In the genomic region with DNA sequence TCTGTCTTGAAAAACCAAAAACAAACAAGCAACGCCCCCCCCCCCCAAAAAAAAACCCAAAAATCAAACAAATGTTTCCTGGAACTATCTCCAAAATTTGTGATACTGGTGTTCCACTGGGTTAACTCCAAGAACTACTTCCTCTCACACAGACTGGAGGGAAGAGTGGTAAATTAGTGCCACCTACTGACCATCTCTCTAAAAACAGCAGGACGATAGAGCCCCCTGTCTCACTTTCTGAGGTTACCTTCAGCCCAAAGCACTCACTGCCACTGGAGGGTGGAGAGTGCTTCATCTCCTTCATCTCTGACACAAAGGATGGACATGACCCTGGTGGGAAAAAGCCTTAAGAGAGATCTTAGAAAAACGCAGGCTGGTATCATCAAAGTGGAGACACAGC, we compare ENCODE assay signal across 9 mouse cellular contexts. TPM values are rescaled to one million over a fixed set of nuclear protein-coding genes. Genes with fewer than 3 reads are reported as not detected.
DNase-seq lines count a peak whose midpoint lies in the region; ATAC-seq and TF ChIP-seq lines count a peak whose summit lies in the region.
"Had no signal": no experiment of that assay in that cellular context is flagged by ENCODE, and none has a peak within 500 bp of the region (broad histone marks: within the 10 kb centered on the region; RNA-seq: fewer than 3 reads in every experiment).

No protein-coding gene starts in this region.

- ATAC-seq in midbrain, embryonic 11.5 days (ENCODE audit: low FRiP score), result no peak
- peak; percentile 73; the same call in 1 of the 2 replicates for ATAC-seq in hindbrain, embryonic 16.5 days
- ATAC-seq in midbrain, postnatal 0 days (ENCODE audit: low FRiP score), result no peak

- DNase-seq in cerebellum, postnatal 14 days, result peak; percentile 57 to 65
- DNase-seq in cerebellum, adult 11-12 months, result no peak
- DNase-seq in midbrain, embryonic 11.5 days (ENCODE audit: low spot score, missing footprints), result peak; percentile 89
- DNase-seq in midbrain, embryonic 10.5 days (ENCODE audit: low spot score), result no peak
- peak; percentile 40 for DNase-seq in brain, embryonic 18.5 days (ENCODE audit: low read depth, low spot score)
- peak; percentile 84 for DNase-seq in midbrain, postnatal 0 days (ENCODE audit: low spot score)
- no peak for DNase-seq in ovary, postnatal 10 days (ENCODE audit: low spot score)

- peak; percentile 88 for TF ChIP-seq CTCF in midbrain, postnatal 0 days (IDR thresholded peaks at IDR 0.05)

- H3K4me3 ChIP-seq in midbrain, embryonic 11.5 days (ENCODE audit: low read depth, low read length), result no peak overlapping the region
- no peak overlapping the region for H3K4me3 ChIP-seq in midbrain, embryonic 10.5 days
- H3K4me3 ChIP-seq in hindbrain, embryonic 16.5 days (ENCODE audit: low read length), result no peak overlapping the region
- no peak overlapping the region for H3K4me3 ChIP-seq in midbrain, postnatal 0 days (ENCODE audit: low read depth, low read length)
- H3K4me3 ChIP-seq: limb, embryonic 13.5 days had no signal

- 2% methylated on average over 3 of the region's 3 CpGs for WGBS in midbrain, embryonic 11.5 days
- WGBS in midbrain, embryonic 10.5 days, result 1% methylated on average over 3 of the region's 3 CpGs
- WGBS in hindbrain, embryonic 16.5 days, result under 1% methylated on average over 3 of the region's 3 CpGs
- 4% methylated on average over 3 of the region's 3 CpGs for WGBS in midbrain, postnatal 0 days

- H3K9me3 ChIP-seq in midbrain, embryonic 11.5 days (ENCODE audit: control insufficient read depth, low read length), result no peaks in the 10 kb centered on the region
- no peaks in the 10 kb centered on the region for H3K9me3 ChIP-seq in midbrain, embryonic 10.5 days (replicated peaks)
- H3K9me3 ChIP-seq in hindbrain, embryonic 16.5 days (ENCODE audit: control insufficient read depth, low read length), result no peaks in the 10 kb centered on the region
- no peaks in the 10 kb centered on the region for H3K9me3 ChIP-seq in midbrain, postnatal 0 days (ENCODE audit: low read length)
- H3K9me3 ChIP-seq: limb, embryonic 13.5 days had no signal

- no peaks in the 10 kb centered on the region for H3K27me3 ChIP-seq in midbrain, embryonic 11.5 days (ENCODE audit: control insufficient read depth, insufficient read depth, low read length)
- H3K27me3 ChIP-seq in midbrain, embryonic 10.5 days (ENCODE audit: low read depth, poor library complexity, severe bottlenecking), result no peaks in the 10 kb centered on the region
- no peaks in the 10 kb centered on the region; the same call in 1 of the 2 replicates for H3K27me3 ChIP-seq in hindbrain, embryonic 16.5 days (replicated peaks; ENCODE audit: control insufficient read depth, insufficient read depth, low read length)
- no peaks in the 10 kb centered on the region for H3K27me3 ChIP-seq in midbrain, postnatal 0 days (ENCODE audit: insufficient read depth, low read length)
- H3K27me3 ChIP-seq: limb, embryonic 13.5 days had no signal

- H3K4me1 ChIP-seq in midbrain, embryonic 11.5 days (ENCODE audit: control insufficient read depth, insufficient read depth, low read length), result no peaks in the 10 kb centered on the region
- no peaks in the 10 kb centered on the region for H3K4me1 ChIP-seq in midbrain, embryonic 10.5 days
- no peaks in the 10 kb centered on the region for H3K4me1 ChIP-seq in hindbrain, embryonic 16.5 days (ENCODE audit: control insufficient read depth, insufficient read depth, low read depth, low read length)
- no peaks in the 10 kb centered on the region for H3K4me1 ChIP-seq in midbrain, postnatal 0 days (ENCODE audit: insufficient read depth, low read length)
- H3K4me1 ChIP-seq: limb, embryonic 13.5 days had no signal

- no peak overlapping the region for H3K9ac ChIP-seq in midbrain, embryonic 11.5 days (ENCODE audit: low read length)
- H3K9ac ChIP-seq in hindbrain, embryonic 16.5 days (ENCODE audit: low read depth, low read length), result no peak overlapping the region
- H3K9ac ChIP-seq in midbrain, postnatal 0 days (replicated peaks; ENCODE audit: low read length, poor library complexity, severe bottlenecking), result no peak overlapping the region
- H3K9ac ChIP-seq: limb, embryonic 13.5 days had no signal

- no peak overlapping the region for H3K4me2 ChIP-seq in midbrain, embryonic 11.5 days
- no peak overlapping the region for H3K4me2 ChIP-seq in hindbrain, embryonic 16.5 days (ENCODE audit: low read length)
- no peak overlapping the region for H3K4me2 ChIP-seq in midbrain, postnatal 0 days (ENCODE audit: low read depth, low read length, poor library complexity, severe bottlenecking)
- H3K4me2 ChIP-seq: limb, embryonic 13.5 days had no signal

- H3K27ac ChIP-seq in midbrain, embryonic 11.5 days (ENCODE audit: low read depth, low read length), result no peak overlapping the region
- H3K27ac ChIP-seq in midbrain, embryonic 10.5 days (replicated peaks), result no peak overlapping the region
- no peak overlapping the region for H3K27ac ChIP-seq in hindbrain, embryonic 16.5 days (ENCODE audit: low read depth, low read length)
- no peak overlapping the region for H3K27ac ChIP-seq in midbrain, postnatal 0 days (ENCODE audit: low read depth, low read length)
- H3K27ac ChIP-seq: limb, embryonic 13.5 days had no signal

- H3K36me3 ChIP-seq in midbrain, embryonic 11.5 days (ENCODE audit: control insufficient read depth, insufficient read depth, low read length), result no peaks in the 10 kb centered on the region
- no peaks in the 10 kb centered on the region for H3K36me3 ChIP-seq in midbrain, embryonic 10.5 days
- no peaks in the 10 kb centered on the region for H3K36me3 ChIP-seq in hindbrain, embryonic 16.5 days (ENCODE audit: control insufficient read depth, insufficient read depth, low read length)
- H3K36me3 ChIP-seq in midbrain, postnatal 0 days (ENCODE audit: insufficient read depth, low read length), result no peaks in the 10 kb centered on the region
- H3K36me3 ChIP-seq: limb, embryonic 13.5 days had no signal

RNA-seq across cellular contexts. Expression of gene Clpx, which starts 10.8 kb away (rescaled TPM):
- 45.8 and 54.3 TPM in 2 replicates for polyA plus RNA-seq in midbrain, embryonic 11.5 days (2014; fragmentation: Nextera tagmentation; extraction: Ambion mirVana)
- polyA plus RNA-seq in midbrain, embryonic 10.5 days (2016; fragmentation: Nextera tagmentation; extraction: Ambion mirVana), result 41.6 and 42.3 TPM in 2 replicates
- 37.2 and 41.6 TPM in 2 replicates for polyA plus RNA-seq in hindbrain, embryonic 16.5 days (2015; fragmentation: Nextera tagmentation; extraction: Ambion mirVana)
- 20.6 and 30.4 TPM in 2 replicates for total RNA-seq in midbrain, postnatal 0 days (2014; rRNA removed)
- polyA plus RNA-seq in midbrain, postnatal 0 days (2015; fragmentation: Nextera tagmentation; extraction: Ambion mirVana), result 36.3 and 40.1 TPM in 2 replicates

RNA-seq across cellular contexts. Expression of gene Cilp, which starts 18.3 kb away (rescaled TPM):
- 0.12 and 0.16 TPM in 2 replicates for polyA plus RNA-seq in midbrain, embryonic 11.5 days (2014; fragmentation: Nextera tagmentation; extraction: Ambion mirVana)
- 0.04 and 0.17 TPM in 2 replicates for polyA plus RNA-seq in midbrain, embryonic 10.5 days (2016; fragmentation: Nextera tagmentation; extraction: Ambion mirVana)
- 0.38 and 0.91 TPM in 2 replicates for polyA plus RNA-seq in hindbrain, embryonic 16.5 days (2015; fragmentation: Nextera tagmentation; extraction: Ambion mirVana)
- 0.09 and 0.60 TPM in 2 replicates for total RNA-seq in midbrain, postnatal 0 days (2014; rRNA removed)
- polyA plus RNA-seq in midbrain, postnatal 0 days (2015; fragmentation: Nextera tagmentation; extraction: Ambion mirVana), result 0.15 TPM in 2 replicates

Comparison
In these comparisons a context has a peak if more than half of its experiments do, and no peak if none do; other contexts are left out.
1. DNase-seq: peak in cerebellum, postnatal 14 days (2 of 2), midbrain, embryonic 11.5 days (single experiment), brain, embryonic 18.5 days (single experiment) and midbrain, postnatal 0 days (single experiment); none in cerebellum, adult 11-12 months (single experiment), midbrain, embryonic 10.5 days (single experiment) and ovary, postnatal 10 days (single experiment).